Mouse (Mus musculus): ENCODE results near the gene Cmklr1.
A peak's percentile ranks its signal among the peaks of the same experiment; 100 is the strongest.

Gene Cmklr1

DNA sequence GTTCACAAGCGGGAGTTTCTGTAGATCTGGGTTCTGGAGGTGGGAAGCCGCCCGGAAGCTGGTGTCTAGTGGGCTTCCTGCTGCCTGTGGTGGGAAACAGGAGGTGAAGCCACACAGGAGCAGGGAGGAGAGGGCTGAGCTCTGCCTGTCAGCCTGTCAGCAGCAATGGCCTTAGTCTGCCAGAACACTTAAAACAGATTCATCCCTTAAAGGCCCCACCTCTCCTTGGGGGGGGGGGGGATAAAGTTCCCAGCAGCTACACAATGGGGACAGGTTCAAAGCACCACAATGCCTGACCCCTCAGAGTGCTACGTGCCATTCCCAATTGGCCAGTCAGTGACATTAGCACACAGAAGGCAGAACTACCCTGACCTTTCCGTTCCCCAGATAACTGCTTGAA lies 2.0 kb upstream of the Cmklr1 start:
- peak in 1 of 2 experiments; percentile 23 for DNase-seq

DNA sequence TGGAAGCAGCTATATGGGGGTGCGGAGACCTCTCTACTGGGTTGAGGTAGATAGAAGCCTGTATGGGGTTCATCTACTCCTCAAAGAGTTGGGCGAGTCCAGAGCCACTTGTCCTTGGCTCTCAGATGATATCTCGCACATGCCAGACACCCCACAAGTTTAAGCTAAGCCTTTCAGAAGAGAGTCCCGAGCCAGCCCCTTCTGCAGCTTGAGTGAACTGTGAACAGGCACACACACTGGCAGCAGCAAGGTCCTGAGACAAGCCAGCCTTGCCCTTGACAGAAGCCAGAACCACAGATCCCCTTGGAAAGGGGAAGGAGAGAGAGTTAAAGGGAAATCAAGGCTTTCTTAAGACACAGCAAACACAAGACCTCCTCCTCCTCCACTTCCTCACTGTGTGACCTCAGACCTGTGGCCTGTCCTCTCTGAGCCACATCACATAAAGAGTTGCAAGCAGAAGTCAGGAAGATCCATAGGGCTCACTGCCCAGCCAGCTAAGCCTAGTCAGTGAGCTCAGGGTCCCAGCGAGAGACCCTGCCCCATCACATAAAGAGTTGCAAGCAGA lies 1.5 kb downstream of the Cmklr1 start:
- peak in 1 of 2 experiments; percentile 23 for DNase-seq

DNA sequence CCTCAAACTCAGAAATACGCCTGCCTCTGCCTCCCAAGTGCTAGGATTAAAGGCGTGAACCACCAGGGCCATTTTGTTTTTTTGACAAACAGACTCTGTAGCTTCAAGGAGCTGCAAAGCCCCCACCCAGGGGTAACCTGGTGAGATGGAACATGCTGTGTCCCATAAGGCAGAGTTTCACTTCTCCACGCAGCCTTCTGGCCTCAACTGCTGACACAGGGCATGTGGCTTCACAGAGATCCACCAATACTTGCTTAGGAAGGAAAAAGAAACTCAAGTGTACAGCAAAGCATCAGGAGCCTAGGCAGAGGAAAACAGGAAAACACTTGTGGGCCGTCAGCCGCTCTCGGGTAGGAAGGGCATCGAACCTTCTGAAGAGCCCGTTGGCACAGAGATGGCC lies 3.1 kb downstream of the Cmklr1 start:
- DNase-seq: peak in 1 of 2 experiments; percentile 21

DNA sequence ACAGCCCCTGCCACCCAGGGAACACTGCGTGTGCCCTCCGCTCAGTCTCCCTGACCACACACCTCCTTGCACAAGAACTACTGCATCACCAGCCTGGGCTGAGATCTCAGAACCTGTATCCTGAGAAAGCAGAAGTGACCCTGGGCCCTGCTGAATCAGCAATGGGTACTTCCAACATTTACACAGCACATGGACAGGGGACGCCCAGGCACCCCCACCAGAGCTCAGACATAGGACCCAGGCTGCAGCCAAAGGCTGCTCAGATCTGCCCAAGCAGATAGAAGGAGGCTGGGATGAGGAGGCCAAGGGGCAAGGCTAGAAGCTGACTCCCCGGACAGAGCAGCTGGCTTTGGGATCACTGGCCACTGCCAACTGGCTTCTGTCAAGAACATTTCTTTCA lies 5.7 kb downstream of the Cmklr1 start:
- peak in 1 of 2 experiments; percentile 70 for DNase-seq

DNA sequence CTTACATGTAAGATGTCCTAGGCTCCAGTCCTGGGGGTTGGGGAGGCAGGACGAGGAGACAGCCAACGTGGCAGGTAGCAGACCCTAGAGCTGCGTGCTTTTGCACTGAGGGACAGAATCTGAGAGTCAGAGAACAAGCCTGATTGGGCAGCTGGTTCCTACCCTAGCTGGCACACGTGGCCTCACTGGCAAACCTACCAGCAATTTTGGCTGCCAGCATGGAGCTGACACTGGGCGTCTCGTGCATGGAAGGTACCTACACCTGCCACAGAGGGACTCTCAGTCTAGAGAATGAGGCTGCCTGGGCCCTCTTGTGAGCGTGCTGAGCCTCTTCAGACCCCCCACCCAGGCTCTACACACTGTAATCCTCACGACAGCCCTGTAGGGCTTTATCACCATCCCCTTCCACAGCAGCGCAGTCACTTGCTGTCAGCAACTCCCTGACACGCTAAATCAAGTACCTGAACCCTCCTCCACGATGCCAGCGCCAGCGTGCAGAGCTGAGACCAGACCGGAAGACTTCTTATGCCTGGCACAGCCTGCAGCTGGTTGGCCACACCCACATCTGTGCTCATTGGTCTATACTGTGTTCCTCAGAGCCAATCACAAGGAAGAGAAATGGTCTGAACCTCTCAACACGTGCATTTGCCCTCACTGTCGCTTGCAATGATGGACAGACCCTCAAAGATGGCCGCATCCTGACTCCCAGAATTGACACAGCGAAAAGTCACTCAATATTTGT lies 6.9 kb downstream of the Cmklr1 start:
- DNase-seq: no peak

DNA sequence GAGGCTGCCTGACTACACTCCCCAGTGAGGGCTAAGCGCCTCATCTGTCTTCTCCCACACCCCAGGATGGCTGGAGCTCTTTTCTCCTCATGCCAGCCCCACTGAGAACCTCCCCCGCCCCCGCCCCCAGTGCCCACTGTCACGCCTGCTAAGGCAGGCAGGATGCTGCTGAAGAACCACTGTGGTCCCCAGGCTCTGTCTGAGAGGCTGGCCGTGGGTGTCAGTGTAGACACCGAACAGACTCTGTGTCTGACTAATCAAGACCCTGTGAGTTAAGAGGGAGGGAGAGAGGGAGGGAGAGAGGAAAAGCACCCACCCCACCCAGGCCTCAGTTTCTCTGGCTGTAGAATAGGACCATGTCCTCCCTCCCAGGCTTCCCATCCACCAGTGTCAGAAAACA lies 9.2 kb downstream of the Cmklr1 start:
- no peak for DNase-seq

DNA sequence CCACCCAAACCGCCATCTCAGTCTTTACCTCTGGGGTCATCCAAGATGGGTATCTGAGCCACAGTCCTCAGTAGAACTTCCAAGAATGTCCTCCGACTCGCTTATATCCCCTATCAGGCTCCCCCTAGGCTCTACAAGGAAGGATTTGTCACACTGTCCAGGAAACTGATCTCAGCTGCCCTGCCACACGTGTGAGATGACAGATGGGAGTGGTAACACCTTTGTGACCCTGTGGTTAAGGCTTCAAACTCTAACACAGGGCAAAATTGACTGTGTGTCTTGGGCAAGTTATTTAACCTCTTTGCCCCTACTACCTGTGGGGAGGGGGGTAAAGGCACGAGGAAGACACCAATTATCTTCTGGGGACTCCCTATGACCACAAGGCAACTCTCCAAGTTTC lies 11.1 kb downstream of the Cmklr1 start:
- DNase-seq: no peak

DNA sequence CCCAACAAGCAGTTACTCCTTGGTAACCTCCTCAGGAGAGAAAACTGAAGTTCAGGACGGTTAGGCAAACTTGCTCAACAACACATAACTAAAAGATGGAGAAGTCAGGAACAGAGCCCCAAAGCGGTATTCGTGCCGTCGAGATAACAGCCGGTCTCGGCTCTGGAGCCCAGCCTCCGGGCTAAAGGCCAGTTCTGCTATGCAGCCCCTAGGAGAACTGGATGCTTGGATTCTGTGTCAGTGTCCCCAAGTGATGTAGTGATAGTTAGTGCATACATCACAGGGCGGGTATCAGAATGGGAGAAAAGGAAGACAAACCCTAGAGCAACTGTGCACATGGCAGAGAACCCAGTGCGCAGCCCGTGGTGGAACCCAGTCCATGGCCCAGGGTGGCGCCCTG lies 12.2 kb downstream of the Cmklr1 start:
- DNase-seq: no peak

DNA sequence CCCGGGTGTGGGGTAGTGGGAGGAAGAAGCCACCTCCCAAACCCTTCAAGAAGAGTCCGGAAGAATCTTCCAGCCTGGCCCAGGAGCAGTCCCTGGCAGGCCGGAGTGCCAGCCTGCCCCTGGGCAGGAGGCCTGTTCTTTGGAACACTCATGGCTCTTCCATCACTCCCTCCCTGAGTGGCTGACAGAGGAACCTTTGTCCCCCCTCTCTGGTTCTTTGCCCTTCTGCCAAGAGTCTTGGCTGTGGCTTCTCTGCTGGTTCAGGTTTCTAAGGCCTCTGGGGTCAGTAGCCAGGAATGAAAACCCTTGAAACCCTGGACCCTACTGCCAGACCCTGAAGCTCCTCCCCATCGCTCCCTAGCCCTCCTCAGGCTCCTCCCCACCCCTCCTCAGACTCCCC lies 12.6 kb downstream of the Cmklr1 start:
- DNase-seq: no peak

DNA sequence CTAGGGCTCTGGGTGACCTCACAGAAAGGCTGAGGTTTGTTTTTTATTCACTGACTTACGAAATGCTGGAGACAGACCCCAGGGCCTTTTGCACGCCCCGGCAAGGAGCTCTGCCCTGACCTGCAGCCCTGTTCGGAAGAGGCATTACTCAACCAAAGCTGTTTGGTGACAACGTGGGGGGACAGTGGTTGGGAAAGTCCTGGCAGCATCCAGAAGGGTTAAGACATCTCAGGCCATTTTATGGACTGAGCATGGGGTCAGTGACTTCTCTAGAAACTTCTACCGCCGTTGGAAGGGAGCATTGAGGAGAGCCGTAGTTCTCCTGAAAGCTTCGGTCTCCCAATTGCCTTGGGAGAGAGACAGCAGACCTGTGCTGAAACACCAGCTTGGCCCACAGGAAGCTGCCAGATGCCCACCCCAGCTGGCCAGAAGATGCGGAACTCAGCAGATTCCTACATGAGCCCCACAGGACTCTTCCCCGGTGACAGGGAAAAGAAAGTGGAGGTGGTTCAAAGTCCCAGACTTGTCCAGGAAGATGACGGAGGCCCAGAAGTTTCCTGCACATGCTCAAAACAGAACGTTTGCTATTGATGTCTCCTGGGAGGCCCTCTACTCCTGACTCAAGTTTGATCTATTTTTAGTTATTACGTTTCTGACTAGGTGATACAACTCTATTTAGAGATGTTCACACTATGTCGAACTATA lies 14.2 kb downstream of the Cmklr1 start:
- DNase-seq: peak in 1 of 2 experiments; percentile 82

DNA sequence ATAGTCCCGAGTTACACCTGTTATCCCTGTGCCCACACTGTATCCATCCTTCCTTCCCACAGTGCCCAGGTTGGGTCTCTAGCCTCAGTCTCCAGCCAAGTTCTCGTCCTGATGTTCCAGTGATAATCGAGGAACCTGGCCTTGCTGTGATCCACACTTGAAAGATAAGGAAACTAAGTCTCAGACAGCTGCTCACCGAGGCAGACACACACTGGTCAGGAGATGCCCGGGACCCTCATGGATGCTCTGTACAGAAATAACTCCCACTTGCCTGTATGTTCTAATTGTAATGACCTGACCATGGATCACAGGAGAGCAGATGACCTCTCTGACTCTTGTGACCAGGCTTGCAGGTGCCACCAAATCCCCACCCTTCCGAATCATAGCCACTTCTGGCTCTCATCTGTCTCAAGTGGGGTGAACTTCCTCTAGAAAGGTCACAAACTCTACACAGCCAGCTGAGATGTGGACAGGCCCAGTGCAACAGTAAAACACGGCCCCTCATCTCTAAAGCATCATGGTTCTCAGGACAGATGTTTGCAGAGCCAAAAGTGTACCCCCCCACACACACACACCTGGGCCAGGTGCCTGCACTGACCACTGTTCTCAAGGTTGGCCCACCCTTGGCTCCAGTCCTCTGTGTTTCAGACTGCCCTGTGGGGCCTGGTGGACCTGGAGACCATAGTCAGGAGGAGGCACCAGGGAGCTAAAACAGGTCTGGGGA lies 15.2 kb downstream of the Cmklr1 start:
- DNase-seq: no peak

DNA sequence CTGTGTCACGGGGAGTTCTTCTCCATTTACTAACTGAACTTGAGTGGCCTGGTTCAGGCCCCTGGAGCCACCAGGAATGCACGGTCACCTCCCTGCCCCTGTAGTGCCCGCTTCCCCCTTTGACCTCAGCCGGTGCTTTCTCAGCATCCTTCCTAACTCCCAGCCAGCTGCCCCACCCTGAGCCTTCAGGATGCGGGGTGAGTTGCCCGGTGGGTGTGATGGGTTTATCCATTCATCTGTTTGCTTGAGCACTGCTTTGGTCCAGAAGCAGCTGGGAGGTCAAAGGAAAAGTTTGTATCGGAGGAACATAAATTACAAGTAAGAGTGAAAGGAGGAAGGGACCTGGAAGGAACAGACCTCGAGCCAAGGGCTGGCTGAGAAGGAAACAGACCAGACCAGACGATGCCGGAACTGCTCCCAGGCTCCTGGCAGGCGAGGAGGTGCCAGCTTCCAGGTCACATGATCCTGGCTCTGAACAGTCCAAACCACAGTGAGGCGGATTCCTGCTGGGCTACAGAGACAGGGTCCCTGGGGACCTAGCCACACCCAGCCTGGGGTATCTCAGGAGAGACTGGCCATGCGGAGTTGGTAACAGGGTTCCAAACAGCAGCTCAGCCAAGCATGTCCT lies 16.1 kb downstream of the Cmklr1 start:
- peak; percentile 65 to 85 for DNase-seq

DNA sequence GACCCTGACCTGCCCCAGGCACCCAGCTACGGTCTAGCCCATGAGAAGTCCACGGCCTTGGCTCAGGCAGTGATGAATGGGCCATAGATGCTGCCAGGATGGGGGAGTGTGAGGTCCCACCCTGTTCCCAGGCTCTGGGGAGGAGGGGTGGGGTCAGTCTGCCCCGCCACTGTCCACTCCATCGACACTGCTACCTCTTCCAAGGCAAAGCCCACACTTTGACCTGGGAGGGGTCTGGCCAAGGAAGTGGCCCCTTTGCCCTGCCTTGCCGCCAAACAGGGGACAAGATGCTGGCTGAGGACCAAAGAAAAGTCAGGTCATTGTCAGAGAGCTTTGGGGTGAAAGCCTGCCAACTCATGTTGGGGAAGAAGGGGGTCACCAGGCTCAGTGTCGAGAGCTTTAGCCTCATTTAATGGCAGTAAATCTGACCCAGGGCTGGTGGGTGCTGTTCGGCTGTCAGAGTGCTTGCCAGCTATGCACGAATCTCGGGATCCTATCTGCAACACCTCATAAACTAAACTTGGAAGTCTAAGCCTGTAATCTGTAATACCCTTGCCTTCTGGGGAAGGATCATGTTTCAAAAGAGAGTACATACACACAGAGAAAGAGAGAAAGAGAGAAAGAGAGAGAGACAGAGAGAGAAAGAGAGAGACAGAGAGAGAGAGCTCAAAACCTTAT lies 17.1 kb downstream of the Cmklr1 start:
- DNase-seq: peak; percentile 59 to 86

DNA sequence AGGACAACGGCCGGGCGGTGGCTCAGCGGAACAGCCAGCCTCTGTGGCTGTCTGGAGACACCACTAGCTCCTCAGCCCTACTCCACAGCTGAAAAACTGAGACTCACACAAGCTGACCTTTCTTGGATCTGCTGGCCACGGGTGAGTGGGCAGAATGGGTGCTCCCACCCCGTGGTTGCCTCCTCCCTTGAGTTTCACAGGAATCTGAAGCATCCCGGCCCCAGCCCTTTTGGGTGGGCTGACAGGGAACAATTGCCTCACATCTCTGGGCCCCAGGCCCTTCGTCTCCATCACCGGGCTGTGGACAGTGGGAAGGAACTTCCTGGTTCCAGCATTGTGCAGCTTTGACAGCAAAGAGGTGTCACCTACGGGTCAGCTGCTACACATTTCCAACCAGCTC lies 20.1 kb downstream of the Cmklr1 start:
- DNase-seq: peak in 1 of 2 experiments; percentile 62

DNA sequence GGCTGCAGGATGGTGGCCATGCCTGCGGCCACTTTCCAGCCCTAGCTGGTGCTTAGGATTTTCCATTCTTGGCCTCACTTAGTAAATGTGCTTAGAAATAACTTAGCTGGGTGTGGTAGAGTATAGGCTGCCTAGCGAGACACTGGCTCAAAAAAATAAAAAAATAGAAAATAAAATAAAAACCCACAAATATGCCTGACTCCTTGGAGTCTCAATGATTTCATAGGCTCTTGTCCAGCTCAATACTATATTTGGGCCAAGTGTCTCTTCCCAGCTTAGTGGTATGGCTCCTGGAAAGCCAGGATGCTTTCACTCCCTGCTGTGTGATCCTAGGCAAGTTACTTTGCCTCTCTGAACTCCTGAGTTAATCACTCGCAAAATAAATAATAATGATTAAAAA lies 21.0 kb downstream of the Cmklr1 start:
- no peak for DNase-seq

DNA sequence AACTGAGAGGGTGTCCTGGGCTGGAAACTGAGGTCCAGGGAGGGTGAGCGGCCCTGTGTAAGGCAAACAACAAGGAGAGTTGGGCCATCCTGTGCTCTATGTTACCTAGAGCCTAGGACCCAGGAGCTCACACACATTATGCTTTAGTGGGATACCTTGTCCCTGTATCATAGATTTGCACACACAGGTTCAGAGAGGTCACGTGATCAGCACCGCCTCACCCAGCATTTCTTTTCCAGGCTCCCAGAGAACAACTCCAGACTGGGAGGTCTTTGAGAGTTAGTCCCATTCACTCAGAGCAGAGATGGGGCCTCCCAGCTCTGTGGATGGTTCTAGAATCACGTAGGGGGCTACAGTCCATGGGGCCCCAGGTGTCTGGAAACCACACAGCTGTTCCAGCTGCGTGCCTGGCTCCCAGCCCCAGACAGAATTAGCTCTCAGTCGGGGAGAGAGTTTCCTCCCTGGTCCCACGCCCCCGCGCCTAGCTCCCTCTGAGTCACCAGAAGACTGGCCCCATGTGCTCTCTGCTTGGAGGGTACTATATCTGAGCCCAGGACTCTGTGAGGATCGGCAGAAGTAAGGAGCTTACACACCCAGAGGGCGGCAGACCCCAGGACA lies 22.3 kb downstream of the Cmklr1 start:
- peak; percentile 60 to 83 for DNase-seq

DNA sequence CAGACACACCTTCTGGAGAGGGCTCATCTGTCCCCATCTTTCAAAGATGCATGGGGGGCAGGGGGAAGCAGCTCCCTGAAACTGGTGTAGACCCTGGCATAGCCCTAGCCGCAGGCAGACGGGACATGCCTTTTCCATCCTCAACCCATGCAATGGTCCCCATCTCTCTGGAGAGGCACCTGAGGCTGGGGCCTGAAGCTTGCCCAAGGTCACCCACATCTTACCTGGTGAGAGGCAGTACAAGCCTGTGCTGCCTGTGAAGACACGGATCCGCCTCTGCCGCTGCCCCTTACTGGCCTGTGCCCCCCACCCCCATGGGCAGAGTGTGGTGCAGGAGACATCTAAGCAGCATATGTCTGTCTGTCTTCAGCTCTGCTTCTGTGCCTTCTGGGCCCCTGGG lies 23.2 kb downstream of the Cmklr1 start:
- no peak for DNase-seq

DNA sequence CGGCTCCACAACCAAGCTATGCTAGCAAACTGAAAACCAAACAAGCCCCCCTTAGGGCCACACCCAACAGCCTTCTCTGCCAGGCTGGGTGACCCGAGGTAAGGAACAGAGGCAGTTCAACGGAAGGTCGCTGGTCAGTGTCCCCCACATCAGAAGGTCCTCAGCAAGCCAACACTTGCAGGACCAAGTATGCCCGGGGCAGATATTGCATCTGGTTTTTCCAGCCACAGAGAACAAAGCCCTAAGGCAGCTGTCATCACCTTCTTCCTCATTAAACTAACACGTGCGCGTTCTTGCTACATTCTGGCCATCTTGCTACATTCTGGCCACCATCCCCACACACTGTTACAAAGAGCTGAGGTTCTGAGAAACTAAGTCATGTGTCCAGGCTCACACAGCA lies 23.9 kb downstream of the Cmklr1 start:
- DNase-seq: peak; percentile 47 to 59

DNA sequence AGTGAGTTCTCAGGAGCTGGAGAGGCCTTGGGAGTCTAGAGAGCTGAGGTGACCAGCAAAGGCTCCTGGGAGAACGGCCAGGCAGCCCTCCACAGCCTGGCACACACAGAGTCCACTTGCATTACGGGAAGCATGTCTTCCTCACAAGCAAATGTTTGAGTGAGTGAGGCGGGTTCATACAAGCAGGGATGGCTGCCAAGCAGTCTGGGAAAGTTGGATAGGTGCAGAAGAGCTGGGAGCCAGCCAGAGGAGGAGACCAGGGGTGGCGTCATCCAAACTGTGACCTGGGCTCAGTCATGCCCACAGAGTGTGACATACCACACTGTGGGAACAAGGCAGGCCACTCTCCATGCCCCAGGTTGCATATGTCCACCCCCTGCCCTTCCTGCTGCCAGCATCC lies 25.2 kb downstream of the Cmklr1 start:
- DNase-seq: no peak

DNA sequence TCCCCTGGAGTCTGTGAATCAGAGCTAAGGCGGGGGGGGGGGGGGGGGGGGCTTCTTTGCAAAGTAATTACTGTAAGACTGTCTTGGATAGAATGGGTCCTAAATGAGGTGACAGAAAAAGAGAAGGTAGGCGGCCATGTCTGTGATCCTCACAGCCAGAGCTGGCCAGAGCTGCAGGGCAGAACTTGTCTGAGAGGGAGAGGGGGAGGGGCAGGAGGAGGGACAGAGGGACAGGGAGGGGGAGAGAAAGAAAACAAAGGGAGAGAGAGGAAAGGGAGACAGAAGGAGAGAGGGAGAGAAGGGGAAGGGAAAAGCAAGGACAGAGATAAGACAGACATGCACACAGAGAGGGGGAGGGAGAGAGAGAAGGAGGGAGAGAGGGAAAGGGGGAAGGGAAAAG lies 27.2 kb downstream of the Cmklr1 start:
- no peak for DNase-seq

DNA sequence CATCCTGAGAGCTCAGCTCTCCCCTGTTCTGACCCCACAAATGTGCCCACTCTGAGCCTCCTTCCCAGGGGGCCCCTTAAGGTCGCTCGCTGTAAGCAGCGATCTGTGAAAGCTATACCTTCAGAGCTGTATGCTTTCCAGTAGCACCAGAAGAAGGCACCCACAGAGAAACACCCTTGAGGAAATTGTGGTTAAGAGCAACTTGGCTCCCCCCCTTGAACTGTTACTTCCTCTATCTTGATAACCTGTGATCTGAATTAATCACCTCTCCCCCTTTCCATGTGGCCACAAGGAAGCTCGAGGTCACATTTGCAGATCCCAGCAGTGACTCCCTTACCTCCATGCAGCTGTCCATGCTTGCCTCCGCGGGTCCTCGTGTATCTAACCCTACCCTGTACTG lies 29.2 kb downstream of the Cmklr1 start:
- DNase-seq: no peak

DNA sequence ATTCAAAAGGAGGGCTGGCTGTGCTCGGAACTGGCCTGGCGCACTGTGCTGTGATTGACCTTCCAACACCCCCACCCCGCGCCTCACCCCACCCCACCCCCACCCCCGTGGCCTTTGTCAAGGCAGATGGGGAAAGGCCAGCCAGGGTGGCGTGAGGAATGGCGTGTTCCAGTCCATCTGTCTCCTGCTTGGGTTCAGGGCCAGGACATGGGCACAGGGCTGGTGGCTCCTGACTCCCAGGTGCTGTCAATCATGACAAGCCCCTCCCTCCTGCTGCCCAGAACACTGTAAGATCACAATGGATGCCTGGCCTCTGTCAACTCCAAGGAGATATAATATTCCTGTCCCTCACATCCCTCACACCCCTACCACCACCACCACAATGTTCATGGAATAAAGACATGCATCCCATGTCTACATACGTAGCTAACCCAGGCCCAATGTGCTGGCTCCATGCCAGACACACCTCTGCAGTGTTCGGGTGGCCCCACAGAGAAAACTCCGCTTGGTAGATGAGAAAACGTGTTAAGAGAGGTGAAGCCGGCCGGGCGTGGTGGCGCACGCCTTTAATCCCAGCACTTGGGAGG lies 30.0 kb downstream of the Cmklr1 start:
- DNase-seq: no peak

All from lung, postnatal 4 days (tissue).